Mouse (Mus musculus) heart, postnatal 14 days (tissue): ENCODE results near the gene Atp5j2. TPM values are rescaled to one million over a fixed set of nuclear protein-coding genes. Genes with fewer than 3 reads are reported as not detected.
A peak's percentile ranks its signal among the peaks of the same experiment; 100 is the strongest.

ENCODE experiments used
- DNase-seq, 2 experiments: peaks; one replicate each; pipeline ENCODE4 v3.0.0; 2021 to 2022
- intact Hi-C: fragments of 180-260 bp; cut with DNase I; formaldehyde crosslinking; loops from one replicate; pipeline ENCODE4 v1.15.1; 2025
- total RNA-seq, 2 experiments: library from RNA; stranded (reverse); gene quantifications; 2 replicates each; pipeline ENCODE4 v1.2.3; 2021

Gene Atp5j2
- total RNA-seq, 2 experiments from 2014 or later, result 871 to 935 TPM

- DNase-seq, result peak; percentile 97 to 98
- intact Hi-C loops, result loop anchor here (2.0 kb wide), 2 partner anchors 27 to 63 kb away; partner anchors contain the start of genes Bud31, Pdap1 and Zfp655
Measured at GRCm38 (mm10) chr5:145203936-145204691, 12.3 kb upstream of the Atp5j2 start, which contains the start of gene Zkscan5. TSS of gene Zkscan5 (plus strand) at chr5:145204562.

GRCm38 (mm10) chr5:145202446-145202845 is 10.6 kb upstream of the Atp5j2 start:
- DNase-seq, result no peak

GRCm38 (mm10) chr5:145201321-145201991 is 9.6 kb upstream of the Atp5j2 start, which contains the start of gene Zkscan14:
TSS of gene Zkscan14 (minus strand) at chr5:145201868.
- DNase-seq, result peak; percentile 72 to 79
- intact Hi-C loops, result no loop called here

More at GRCm38 (mm10) chr5:145202446-145202845, 10.6 kb upstream of the Atp5j2 start:
- intact Hi-C loops, result no loop called here

GRCm38 (mm10) chr5:145200387-145200786 is 8.5 kb upstream of the Atp5j2 start:
- DNase-seq, result no peak
- intact Hi-C loops, result no loop called here

- peak; percentile 88 to 93 for DNase-seq
- intact Hi-C loops, result no loop called here
Measured at GRCm38 (mm10) chr5:145190875-145191798, 725 bp downstream of the Atp5j2 start.

- no peak for DNase-seq
- intact Hi-C loops, result no loop called here
Measured at GRCm38 (mm10) chr5:145190373-145190772, 1.5 kb downstream of the Atp5j2 start.

GRCm38 (mm10) chr5:145189416-145189815 is 2.4 kb downstream of the Atp5j2 start:
- DNase-seq, result no peak
- intact Hi-C loops, result no loop called here

GRCm38 (mm10) chr5:145185244-145185643 is 6.6 kb downstream of the Atp5j2 start:
- intact Hi-C loops, result no loop called here

GRCm38 (mm10) chr5:145178461-145178980 is 13.3 kb downstream of the Atp5j2 start:
- no peak for DNase-seq
- intact Hi-C loops, result no loop called here

More at GRCm38 (mm10) chr5:145185244-145185643, 6.6 kb downstream of the Atp5j2 start:
- no peak for DNase-seq

GRCm38 (mm10) chr5:145167306-145167661 is 24.6 kb downstream of the Atp5j2 start:
- intact Hi-C loops, result loop anchor here (2.0 to 5.0 kb wide), 2 partner anchors 26 to 65 kb away; partner anchors contain the start of genes Bud31, Pdap1 and Zfp655
- DNase-seq, result no peak

GRCm38 (mm10) chr5:145166536-145167305 is 25.1 kb downstream of the Atp5j2 start, which contains the start of the genes Ptcd1 and Cpsf4:
TSS of gene Ptcd1 (minus strand) at chr5:145167108.
TSS of gene Cpsf4 (plus strand) at chr5:145167213.
- intact Hi-C loops, result loop anchor here (2.0 to 5.0 kb wide), 2 partner anchors 26 to 66 kb away; partner anchors contain the start of genes Bud31, Pdap1 and Zfp655
- peak; percentile 98 to 99 for DNase-seq

GRCm38 (mm10) chr5:145165184-145165583 is 26.7 kb downstream of the Atp5j2 start:
- intact Hi-C loops, result loop anchor here (5.0 kb wide), 1 partner anchor 67 kb away; the partner anchor contains the start of gene Zfp655

GRCm38 (mm10) chr5:145164710-145165109 is 27.2 kb downstream of the Atp5j2 start:
- intact Hi-C loops, result loop anchor here (5.0 kb wide), 1 partner anchor 68 kb away; the partner anchor contains the start of gene Zfp655
- no peak for DNase-seq

More at GRCm38 (mm10) chr5:145165184-145165583, 26.7 kb downstream of the Atp5j2 start:
- no peak for DNase-seq

GRCm38 (mm10) chr5:145161361-145161760 is 30.5 kb downstream of the Atp5j2 start:
- DNase-seq, result no peak
- intact Hi-C loops, result no loop called here

GRCm38 (mm10) chr5:145152690-145153089 is 39.2 kb downstream of the Atp5j2 start:
- intact Hi-C loops, result no loop called here
- no peak for DNase-seq

GRCm38 (mm10) chr5:145149294-145149693 is 42.6 kb downstream of the Atp5j2 start:
- DNase-seq, result no peak
- intact Hi-C loops, result no loop called here

- DNase-seq, result no peak
- intact Hi-C loops, result no loop called here
Measured at GRCm38 (mm10) chr5:145147748-145148147, 44.1 kb downstream of the Atp5j2 start.

- no peak for DNase-seq
- intact Hi-C loops, result loop anchor here (2.0 kb wide), 2 partner anchors 26 to 64 kb away; partner anchors contain the start of genes Cpsf4, Ptcd1 and Zkscan5
Measured at GRCm38 (mm10) chr5:145140611-145141010, 51.3 kb downstream of the Atp5j2 start.
